Mouse (Mus musculus): ENCODE data around the gene AW011738. TPM values are rescaled to one million over a fixed set of nuclear protein-coding genes. Genes with fewer than 3 reads are reported as not detected.

The AW011738 gene
- total RNA-seq, 4 experiments from 2014 or later, result 5.9 to 7.3 (median 6.3) TPM

- no peak for DNase-seq (ENCODE audit: low spot score in 2 of 2)
These were observed 33.7 kb downstream of the AW011738 start for GRCm38 (mm10) chr4:156236651-156237447.

- DNase-seq (ENCODE audit: low spot score in 2 of 2), result no peak
These were observed 46.5 kb downstream of the AW011738 start for GRCm38 (mm10) chr4:156249567-156249966.

GRCm38 (mm10) chr4:156251081-156251480 lies 48.0 kb downstream of the AW011738 start:
- DNase-seq (ENCODE audit: low spot score in 2 of 2), result no peak

GRCm38 (mm10) chr4:156252140-156252539 lies 49.0 kb downstream of the AW011738 start:
- DNase-seq (ENCODE audit: low spot score in 2 of 2), result no peak

GRCm38 (mm10) chr4:156252619-156253018 lies 49.5 kb downstream of the AW011738 start:
- no peak for DNase-seq (ENCODE audit: low spot score in 2 of 2)

GRCm38 (mm10) chr4:156253043-156253442 lies 49.9 kb downstream of the AW011738 start:
- no peak for DNase-seq (ENCODE audit: low spot score in 2 of 2)

GRCm38 (mm10) chr4:156254361-156255077 lies 51.4 kb downstream of the AW011738 start:
- DNase-seq (ENCODE audit: low spot score in 2 of 2), result no peak

Small RNAs within 50 kb of the gene (microRNA-seq; reads per million reads assigned to microRNA genes)
- 5.4 to 7.1 reads per million in 2 experiments for gene Mir7658

Other genes with a start within 250 kb of the AW011738 start
- 10 to 100 TPM; 13.6 to 29.5 (median 18.1) TPM for gene C1qtnf12, start 241.0 kb upstream of the AW011738 start, total RNA-seq (2022)
- gene B3galt6, start 210.7 kb upstream of the AW011738 start, total RNA-seq (2022), result 10 to 100 TPM in 1 of 4 experiments, 1 to 10 TPM in 3; 9.2 to 11.3 (median 9.7) TPM
- 100 to 1,000 TPM; 202 to 230 (median 217) TPM for gene Sdf4, start 210.4 kb upstream of the AW011738 start, total RNA-seq (2022)
- gene Tnfrsf4, start 189.5 kb upstream of the AW011738 start, total RNA-seq (2022), result 1 to 10 TPM; 1.1 to 3.5 (median 2.0) TPM
- gene Tnfrsf18, start 177.1 kb upstream of the AW011738 start, total RNA-seq (2022), result not detected
- gene Ttll10, start 143.9 kb upstream of the AW011738 start, total RNA-seq (2022), result under 1 TPM in 3 of 4 experiments, not detected in 1; 0.27 to 0.80 (median 0.45) TPM
- gene 9430015G10Rik, start 93.3 kb upstream of the AW011738 start, total RNA-seq (2022), result 10 to 100 TPM; 28.2 to 49.7 (median 35.9) TPM
- gene Rnf223, start 72.8 kb upstream of the AW011738 start, total RNA-seq (2022), result 1 to 10 TPM in 2 of 4 experiments, under 1 TPM in 2; 0.49 to 2.0 (median 0.81) TPM
- gene Agrn, start 5.8 kb upstream of the AW011738 start, total RNA-seq (2022), result 100 to 1,000 TPM; 125 to 145 (median 144) TPM
- 1 to 10 TPM in 3 of 4 experiments, under 1 TPM in 1; 0.87 to 2.6 (median 1.7) TPM for gene Isg15, start 2.5 kb upstream of the AW011738 start, total RNA-seq (2022)
- under 1 TPM; 0.32 to 0.45 (median 0.38) TPM for gene Perm1, start 12.6 kb downstream of the AW011738 start, total RNA-seq (2022)
- 10 to 100 TPM; 38.2 to 52.2 (median 46.4) TPM for gene Plekhn1, start 31.6 kb downstream of the AW011738 start, total RNA-seq (2022)
- 10 to 100 TPM; 64.1 to 72.4 (median 68.0) TPM for gene Noc2l, start 32.7 kb downstream of the AW011738 start, total RNA-seq (2022)
- 1 to 10 TPM; 5.1 to 7.9 (median 6.0) TPM for gene Samd11, start 52.4 kb downstream of the AW011738 start, total RNA-seq (2022)
- gene Vmn2r-ps159, start 127.8 kb downstream of the AW011738 start, total RNA-seq (2022), result not detected